Mouse (Mus musculus) fat pad, adult 2 months (tissue): Measurements from ENCODE around the gene Zyg11a.
A peak's percentile ranks its signal among the peaks of the same experiment; 100 is the strongest.
"Not testable (repeated sequence)": the region's sequence is repeated elsewhere in the genome, so short reads cannot be mapped to it uniquely, and the experiment has no call there.

Experiments used
- DNase-seq: peaks from one replicate; pipeline ENCODE4 v3.0.0-alpha.2; 2011; ENCODE audit warnings: low read depth, low spot score; ENCODE audit errors: extremely low read depth

Zyg11a gene

GRCm38 (mm10) chr4:108217332-108218179, at the start of gene Zyg11a:
Zyg11a (minus strand) TSS chr4:108218048.
- DNase-seq: no peak

- no peak for DNase-seq
Observed at GRCm38 (mm10) chr4:108265774-108266173, 47.9 kb upstream of the Zyg11a start.

DNA sequence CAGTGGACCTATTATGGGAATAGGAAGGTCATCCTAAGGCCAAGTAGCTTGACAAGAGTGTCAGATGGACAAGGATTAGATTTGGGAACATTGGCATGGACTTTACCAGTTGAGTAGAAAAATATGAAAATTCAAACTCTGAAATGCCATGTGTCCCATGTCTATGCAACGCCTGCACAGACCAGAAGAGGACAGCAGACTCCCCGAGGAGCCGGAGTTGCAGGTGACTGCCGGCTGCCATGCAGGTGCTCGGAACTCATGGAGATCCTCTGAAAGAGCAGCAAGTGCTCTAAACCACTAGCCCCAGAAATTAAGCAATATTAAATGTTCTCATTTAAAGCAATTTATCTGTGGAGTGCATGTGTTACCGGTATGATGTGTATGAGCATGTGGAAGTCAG, 35.5 kb upstream of the Zyg11a start:
- no peak for DNase-seq

- no peak for DNase-seq
Observed at GRCm38 (mm10) chr4:108250501-108250900, 32.7 kb upstream of the Zyg11a start.

DNA sequence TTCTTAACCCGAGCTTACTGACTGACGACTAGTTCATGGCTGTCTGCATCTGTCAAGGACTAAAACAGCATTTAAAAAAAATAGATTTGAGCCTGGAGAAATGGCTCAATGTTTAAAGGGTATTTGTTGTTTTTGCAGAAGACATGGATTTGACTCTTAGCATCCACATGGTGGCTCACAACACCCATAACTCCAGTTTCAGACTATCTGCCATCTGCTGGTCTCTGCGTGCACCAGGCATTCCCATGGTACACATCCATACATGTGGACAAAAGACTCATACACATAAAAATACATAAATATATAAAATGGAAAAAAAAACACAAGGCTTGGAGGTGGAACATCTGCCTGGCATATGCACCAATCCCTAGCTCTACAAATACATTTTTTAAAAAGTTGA, 31.5 kb upstream of the Zyg11a start:
- DNase-seq: no peak

DNA sequence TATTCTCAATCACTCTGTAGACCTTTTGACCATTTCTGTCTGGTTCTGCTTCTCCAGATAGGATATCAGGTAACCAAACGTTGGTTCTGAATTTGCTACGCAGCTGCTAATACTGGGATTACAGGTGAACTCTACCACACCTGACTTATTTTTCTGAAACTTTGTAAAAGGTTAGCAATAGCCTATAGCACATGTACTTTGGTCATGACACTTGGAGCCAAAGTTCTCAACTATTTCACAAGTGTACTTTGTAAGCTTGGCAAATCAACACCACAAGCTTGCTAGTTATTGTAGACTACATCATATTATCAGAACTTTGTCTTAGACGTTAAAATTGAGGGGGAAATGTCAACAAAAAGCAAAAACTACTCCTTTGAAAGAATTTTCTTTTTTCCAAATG, 15.8 kb upstream of the Zyg11a start:
- DNase-seq: peak; percentile 89

GRCm38 (mm10) chr4:108225341-108225872, 7.6 kb upstream of the Zyg11a start:
- DNase-seq: peak; percentile 95

DNA sequence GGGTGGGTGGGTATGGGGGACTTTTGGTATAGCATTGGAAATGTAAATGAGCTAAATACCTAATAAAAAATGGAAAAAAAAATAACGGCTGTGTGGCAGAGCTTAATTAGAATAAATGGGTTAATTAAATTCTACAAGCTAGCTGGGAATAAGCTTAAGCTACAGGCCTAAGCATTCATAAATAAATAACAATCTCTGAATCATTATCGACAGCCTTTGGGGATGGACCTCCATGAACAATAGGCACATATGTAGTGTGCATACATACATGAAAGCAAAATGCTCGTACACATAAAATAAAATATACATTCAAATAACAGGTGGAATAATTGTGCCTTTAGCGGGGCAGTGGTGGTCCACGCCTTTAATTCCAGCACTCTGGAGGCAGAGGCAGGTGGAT, 4.7 kb upstream of the Zyg11a start:
- DNase-seq: no peak

DNA sequence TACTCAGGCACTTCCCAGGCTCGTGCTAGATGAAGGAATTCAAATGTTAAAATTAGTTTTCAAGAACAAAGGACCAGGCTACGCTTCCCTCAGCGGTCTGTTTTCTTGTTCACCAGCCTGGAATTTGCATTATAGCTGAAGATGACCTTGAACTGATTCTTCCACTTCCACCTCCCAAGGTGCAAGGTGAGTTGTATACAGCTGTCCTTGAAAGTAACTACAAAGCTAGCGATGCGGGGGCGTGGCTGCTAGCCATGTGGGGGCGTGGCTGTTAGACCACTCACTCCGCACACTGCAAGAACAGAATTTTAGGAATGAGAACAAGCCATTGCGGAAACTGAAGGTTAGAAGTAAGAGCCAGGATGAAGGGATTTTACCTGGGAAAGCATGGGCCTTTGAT, 1.2 kb upstream of the Zyg11a start:
- DNase-seq: no peak

DNA sequence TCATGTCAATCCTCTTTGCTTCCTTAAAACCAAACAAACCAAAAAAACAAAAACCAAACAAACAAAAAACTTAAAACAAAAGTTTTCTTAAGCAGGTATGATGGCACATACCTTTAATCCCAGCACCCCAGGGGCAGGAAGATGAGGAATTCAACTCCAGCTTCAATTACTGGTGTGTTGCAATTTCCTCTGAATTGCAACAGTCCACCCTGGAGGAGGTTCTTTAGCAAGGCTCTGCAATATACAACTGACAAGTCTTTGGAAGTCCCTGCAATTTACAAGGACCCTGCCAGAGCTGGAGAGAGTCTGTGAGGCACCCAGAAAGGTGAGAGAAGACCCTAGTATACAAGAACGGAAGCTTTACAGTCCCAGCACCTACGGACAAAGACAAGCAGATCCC, 4.8 kb downstream of the Zyg11a start:
- DNase-seq: peak; percentile 88

- DNase-seq: no peak
Observed at GRCm38 (mm10) chr4:108204629-108205028, 13.2 kb downstream of the Zyg11a start.

GRCm38 (mm10) chr4:108199236-108199635, 18.6 kb downstream of the Zyg11a start:
- DNase-seq: no peak

- no peak for DNase-seq
Observed at GRCm38 (mm10) chr4:108196277-108196855, 21.5 kb downstream of the Zyg11a start.

DNA sequence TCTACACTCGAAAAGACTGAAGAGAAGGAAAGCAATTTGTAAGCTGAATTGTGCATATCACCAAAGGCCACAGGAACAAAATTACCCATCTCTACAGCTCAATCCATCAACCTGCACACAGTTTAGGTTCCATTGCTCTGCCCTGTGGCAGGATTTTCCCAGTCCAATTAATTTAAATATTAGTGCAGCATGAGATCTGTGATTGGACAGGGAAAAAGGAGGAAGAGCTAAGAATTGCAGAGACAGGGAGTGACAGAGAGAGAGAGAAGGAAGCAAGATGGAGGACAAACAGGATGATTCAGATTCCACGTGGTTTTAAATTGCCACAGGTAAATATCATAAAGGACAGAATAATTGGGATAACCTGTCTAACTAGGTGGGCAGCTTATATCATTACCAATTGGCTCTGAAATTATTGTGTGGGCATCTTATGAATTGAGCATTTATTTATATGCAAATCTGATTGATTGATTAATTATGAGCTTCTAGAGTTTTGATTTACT, 25.0 kb downstream of the Zyg11a start:
- DNase-seq: no peak

DNA sequence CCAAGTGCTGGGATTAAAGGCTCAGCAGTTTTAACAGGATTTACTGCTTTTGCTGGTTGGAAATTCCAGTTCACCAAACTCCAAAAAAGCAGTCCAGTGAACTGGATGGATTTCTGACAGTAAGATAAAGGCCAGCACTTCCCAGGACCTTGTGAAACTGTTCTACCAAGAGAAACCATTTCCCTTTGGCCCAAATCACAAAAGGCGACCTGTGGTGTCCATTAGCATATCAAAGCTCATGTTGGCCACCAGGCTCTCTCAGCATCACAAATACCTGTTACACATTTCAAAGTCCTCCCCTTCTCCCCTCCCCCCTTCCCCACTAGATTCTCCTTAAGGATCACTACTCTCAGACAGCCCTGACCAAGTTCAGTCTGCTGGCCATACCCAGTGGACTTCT, 35.6 kb downstream of the Zyg11a start:
- no peak for DNase-seq

GRCm38 (mm10) chr4:108168056-108168455, 49.8 kb downstream of the Zyg11a start:
- no peak for DNase-seq

DNA sequence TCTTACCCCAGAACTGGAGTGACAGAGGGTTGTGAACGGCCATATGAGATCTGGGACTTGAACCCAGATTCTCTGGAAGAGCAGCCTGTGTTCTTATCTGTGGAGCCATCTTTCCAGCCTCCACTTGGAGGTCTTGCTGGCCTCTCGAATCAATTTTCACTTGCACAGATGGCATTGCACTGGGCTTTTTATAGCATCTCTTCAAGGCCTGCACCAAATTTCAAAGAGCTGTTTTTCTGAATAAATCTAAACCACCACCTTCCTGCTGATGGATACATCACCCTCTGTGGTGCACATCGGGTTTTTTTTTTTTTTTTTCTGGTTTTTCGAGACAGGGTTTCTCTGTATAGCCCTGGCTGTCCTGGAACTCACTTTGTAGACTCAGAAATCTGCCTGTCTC, 51.0 kb downstream of the Zyg11a start:
- no peak for DNase-seq

- DNase-seq: no peak
Observed at GRCm38 (mm10) chr4:108165152-108165895, 52.5 kb downstream of the Zyg11a start, which contains the start of gene Echdc2. Echdc2 (plus strand) TSS chr4:108165437.

GRCm38 (mm10) chr4:108163291-108163690, 54.6 kb downstream of the Zyg11a start:
- DNase-seq: no peak

GRCm38 (mm10) chr4:108161936-108162335, 55.9 kb downstream of the Zyg11a start:
- no peak for DNase-seq

- DNase-seq: not testable (repeated sequence)
Observed at GRCm38 (mm10) chr4:108155141-108155540, 62.7 kb downstream of the Zyg11a start.
